In the genomic region with DNA sequence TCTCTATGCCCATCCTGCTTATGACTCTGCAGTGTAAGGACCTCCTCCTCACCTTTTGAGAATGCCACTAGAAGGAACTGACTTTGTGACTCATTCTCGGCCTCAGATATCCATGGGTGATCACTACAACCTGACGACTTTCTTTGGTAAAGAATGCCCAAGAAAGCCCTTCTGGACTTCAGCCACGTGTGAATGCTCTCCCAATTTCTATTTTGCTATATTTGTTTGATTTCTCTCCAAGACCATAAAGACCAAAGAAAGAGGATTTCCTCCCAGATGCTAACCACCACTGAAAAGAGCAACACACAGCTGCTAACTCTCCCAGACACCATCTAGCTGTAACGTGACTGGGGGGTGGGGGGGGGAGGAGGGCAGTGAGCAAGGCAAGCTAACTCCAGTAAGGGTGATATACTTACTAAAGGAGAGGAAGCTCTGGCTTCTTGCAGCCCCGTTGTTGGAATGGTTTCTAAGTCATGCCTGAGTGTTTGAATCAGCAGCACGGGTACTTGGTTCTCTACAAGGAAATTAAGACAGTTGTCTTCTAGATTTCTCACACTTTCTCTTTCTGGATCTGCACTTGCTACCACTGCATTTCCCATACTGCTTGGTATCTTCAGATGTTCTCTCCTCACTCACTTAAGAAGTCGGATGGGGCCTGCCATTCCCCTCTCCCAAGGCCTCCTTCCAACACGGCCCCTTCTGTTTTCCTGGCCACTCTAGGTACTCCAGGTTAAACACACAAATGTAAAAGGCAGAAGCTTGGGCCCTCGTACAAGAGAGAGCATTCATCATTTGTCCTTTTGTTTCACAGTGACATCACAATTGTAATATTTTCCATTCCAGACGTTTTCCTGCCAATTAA, we compare ENCODE assay signal across 23 mouse cellular contexts. TPM values are rescaled to one million over a fixed set of nuclear protein-coding genes. Genes with fewer than 3 reads are reported as not detected.
DNase-seq lines count a peak whose midpoint lies in the region; ATAC-seq and TF ChIP-seq lines count a peak whose summit lies in the region.
"Had no signal": no experiment of that assay in that cellular context is flagged by ENCODE, and none has a peak within 500 bp of the region (broad histone marks: within the 10 kb centered on the region; RNA-seq: fewer than 3 reads in every experiment).

No protein-coding gene starts in this region.

- H3K27me3 ChIP-seq in lung, embryonic 15.5 days, result no peaks in the 10 kb centered on the region
- H3K27me3 ChIP-seq in lung, postnatal 0 days (replicated peaks; ENCODE audit: insufficient read depth, low read length), result no peaks in the 10 kb centered on the region
- no peaks in the 10 kb centered on the region for H3K27me3 ChIP-seq in kidney, embryonic 16.5 days (ENCODE audit: insufficient read depth, low read length)
- H3K27me3 ChIP-seq: embryonic facial prominence, embryonic 13.5 days; intestine, embryonic 15.5 days had no signal

- no peak for TF ChIP-seq EP300 in lung, postnatal 0 days (IDR thresholded peaks at IDR 0.05)

- peak; percentile 91; the same call in 1 of the 2 replicates for ATAC-seq in lung, embryonic 15.5 days (ENCODE audit: borderline replicate concordance, extremely low read depth, low FRiP score, low TSS enrichment)
- peak; percentile 80 for ATAC-seq in lung, postnatal 0 days
- no peak for ATAC-seq in kidney, embryonic 16.5 days (ENCODE audit: low FRiP score, low TSS enrichment)
- ATAC-seq: forebrain, embryonic 14.5 days; intestine, embryonic 15.5 days had no signal

- no peak overlapping the region for H3K9ac ChIP-seq in lung, embryonic 15.5 days
- H3K9ac ChIP-seq in lung, postnatal 0 days (replicated peaks; ENCODE audit: low read depth), result no peak overlapping the region
- H3K9ac ChIP-seq in kidney, embryonic 16.5 days (replicated peaks; ENCODE audit: low read length), result no peak overlapping the region
- H3K9ac ChIP-seq: embryonic facial prominence, embryonic 13.5 days; hindbrain, embryonic 14.5 days; intestine, embryonic 15.5 days had no signal

- H3K36me3 ChIP-seq in lung, embryonic 15.5 days, result no peaks in the 10 kb centered on the region
- H3K36me3 ChIP-seq in lung, postnatal 0 days (ENCODE audit: insufficient read depth, low read length), result no peaks in the 10 kb centered on the region
- no peaks in the 10 kb centered on the region for H3K36me3 ChIP-seq in macrophage (ENCODE audit: inconsistent target)
- H3K36me3 ChIP-seq in kidney, embryonic 16.5 days (ENCODE audit: insufficient read depth, low read length), result no peaks in the 10 kb centered on the region
- H3K36me3 ChIP-seq: embryonic facial prominence, embryonic 13.5 days; intestine, embryonic 15.5 days had no signal

- TF ChIP-seq CTCF in lung, postnatal 0 days (IDR thresholded peaks at IDR 0.05), result no peak

- no peak overlapping the region for H3K4me2 ChIP-seq in lung, embryonic 15.5 days
- H3K4me2 ChIP-seq in lung, postnatal 0 days (replicated peaks; ENCODE audit: low read depth, low read length), result no peak overlapping the region
- no peak overlapping the region for H3K4me2 ChIP-seq in kidney, embryonic 16.5 days (replicated peaks; ENCODE audit: low read depth, low read length)
- H3K4me2 ChIP-seq: embryonic facial prominence, embryonic 13.5 days; hindbrain, embryonic 14.5 days; intestine, embryonic 15.5 days had no signal

- WGBS in lung, embryonic 15.5 days, result 30% methylated on average over 10 of the region's 10 CpGs
- WGBS in lung, postnatal 0 days, result 34% methylated on average over 10 of the region's 10 CpGs
- 40% methylated on average over 10 of the region's 10 CpGs for WGBS in macrophage (ENCODE audit: missing documents)
- 65% methylated on average over 10 of the region's 10 CpGs for WGBS in kidney, embryonic 16.5 days

- H3K4me3 ChIP-seq in lung, embryonic 15.5 days, result no peak overlapping the region
- H3K4me3 ChIP-seq in lung, postnatal 0 days (ENCODE audit: low read depth, low read length), result no peak overlapping the region
- H3K4me3 ChIP-seq in macrophage (ENCODE audit: inconsistent target), result no peak overlapping the region
- H3K4me3 ChIP-seq in kidney, embryonic 16.5 days (ENCODE audit: low read length), result no peak overlapping the region
- H3K4me3 ChIP-seq: embryonic facial prominence, embryonic 13.5 days; gastrocnemius, adult 2 months; intestine, embryonic 15.5 days had no signal

- H3K79me2 ChIP-seq in macrophage (ENCODE audit: inconsistent target), result no peaks in the 10 kb centered on the region

- peaks cover 9% of the 10 kb centered on the region; the same call in 1 of the 2 replicates for H3K4me1 ChIP-seq in lung, embryonic 15.5 days
- H3K4me1 ChIP-seq in lung, postnatal 0 days (ENCODE audit: insufficient read depth, low read depth, low read length), result no peaks in the 10 kb centered on the region
- H3K4me1 ChIP-seq in kidney, embryonic 16.5 days (ENCODE audit: insufficient read depth, low read length), result no peaks in the 10 kb centered on the region
- H3K4me1 ChIP-seq: embryonic facial prominence, embryonic 13.5 days; intestine, embryonic 15.5 days had no signal

- no peaks in the 10 kb centered on the region for H3K9me3 ChIP-seq in lung, embryonic 15.5 days
- no peaks in the 10 kb centered on the region for H3K9me3 ChIP-seq in lung, postnatal 0 days (ENCODE audit: low read length)
- H3K9me3 ChIP-seq in kidney, embryonic 16.5 days (ENCODE audit: low read length), result no peaks in the 10 kb centered on the region
- H3K9me3 ChIP-seq: embryonic facial prominence, embryonic 13.5 days; intestine, embryonic 15.5 days had no signal

- DNase-seq in lung, adult 18-20 months, result no peak
- peak; percentile 19 for DNase-seq in T-cell, adult 2 months (ENCODE audit: low spot score)
- peak; percentile 69 for DNase-seq in lung, postnatal 0 days (ENCODE audit: low spot score)
- no peak for DNase-seq in adipocyte (ENCODE audit: low spot score)
- DNase-seq in cerebellum, adult 11 months, result no peak
- DNase-seq: adrenal gland, postnatal 14 days; cerebellum, adult 8-10 months; cerebellum, postnatal 25 days; gastrocnemius, adult 2 months; gastrocnemius, postnatal 25 days; heart, postnatal 10 days; heart, postnatal 4 days had no signal

- H3K27ac ChIP-seq in lung, embryonic 15.5 days, result peak overlapping the region; percentile 33; the same call in 1 of the 2 replicates
- H3K27ac ChIP-seq in lung, postnatal 0 days (ENCODE audit: low read length), result no peak overlapping the region
- H3K27ac ChIP-seq in macrophage, result peak overlapping the region; percentile 91
- no peak overlapping the region for H3K27ac ChIP-seq in kidney, embryonic 16.5 days (ENCODE audit: low read length)
- H3K27ac ChIP-seq: embryonic facial prominence, embryonic 13.5 days; gastrocnemius, adult 2 months; hindbrain, embryonic 14.5 days; intestine, embryonic 15.5 days had no signal

RNA-seq across cellular contexts. Expression of a gene that starts 49.2 kb away (rescaled TPM):
- polyA plus RNA-seq in lung, embryonic 15.5 days (2015; fragmentation: Nextera tagmentation; extraction: Ambion mirVana), result 0.29 and 0.31 TPM in 2 replicates
- polyA plus RNA-seq in lung, postnatal 0 days (2015; fragmentation: Nextera tagmentation; extraction: Ambion mirVana), result 0.25 and 0.37 TPM in 2 replicates
- not detected for total RNA-seq in macrophage (2018; cell fraction: chromatin; rRNA removed)
- under 1 TPM in 3 of 26 experiments, not detected in 23; 0.14 to 0.15 (median 0.14) TPM for total RNA-seq in macrophage (2018; cell fraction: cytosol; rRNA removed)
- not detected for total RNA-seq in macrophage (2018; cell fraction: nucleus; rRNA removed)
- not detected in 3 replicates for polyA plus RNA-seq in macrophage (2018)
- 0.34 TPM in 1 of 2 replicates, not detected in the other for polyA plus RNA-seq in kidney, embryonic 16.5 days (2015; fragmentation: Nextera tagmentation; extraction: Ambion mirVana)
- total RNA-seq: adrenal gland, adult 18-20 months; adrenal gland, postnatal 14 days; ES-E14; gastrocnemius, adult 2 months; gastrocnemius, postnatal 25 days; granulocyte monocyte progenitor cell, adult 5-6 weeks; heart, postnatal 10 days; heart, postnatal 4 days had no signal

RNA-seq across cellular contexts. Expression of a gene that starts 57.5 kb away (rescaled TPM):
- not detected in 2 replicates for polyA plus RNA-seq in lung, embryonic 15.5 days (2015; fragmentation: Nextera tagmentation; extraction: Ambion mirVana)
- not detected in 2 replicates for polyA plus RNA-seq in lung, postnatal 0 days (2015; fragmentation: Nextera tagmentation; extraction: Ambion mirVana)
- not detected for total RNA-seq in macrophage (2018; cell fraction: chromatin; rRNA removed)
- total RNA-seq in macrophage (2018; cell fraction: cytosol; rRNA removed), result not detected
- total RNA-seq in macrophage (2018; cell fraction: nucleus; rRNA removed), result not detected
- polyA plus RNA-seq in macrophage (2018), result not detected in 3 replicates
- not detected in 2 replicates for polyA plus RNA-seq in kidney, embryonic 16.5 days (2015; fragmentation: Nextera tagmentation; extraction: Ambion mirVana)
- total RNA-seq: adrenal gland, adult 18-20 months; adrenal gland, postnatal 14 days; ES-E14; gastrocnemius, adult 2 months; gastrocnemius, postnatal 25 days; granulocyte monocyte progenitor cell, adult 5-6 weeks; heart, postnatal 10 days; heart, postnatal 4 days had no signal
- polyA plus RNA-seq: embryonic facial prominence, embryonic 13.5 days; forebrain, embryonic 14.5 days; heart, embryonic 14.5 days; hindbrain, embryonic 14.5 days; intestine, embryonic 15.5 days had no signal

Comparison
In these comparisons a context has a peak if more than half of its experiments do, and no peak if none do; other contexts are left out.
1. H3K27ac ChIP-seq: peak in lung, embryonic 15.5 days (single experiment) and macrophage (single experiment); none in lung, postnatal 0 days (single experiment) and kidney, embryonic 16.5 days (single experiment).
2. DNase-seq: peak in T-cell, adult 2 months (single experiment) and lung, postnatal 0 days (single experiment); none in lung, adult 18-20 months (0 of 2), adipocyte (single experiment) and cerebellum, adult 11 months (single experiment).